Comparison of ENCODE assay signal across 10 mouse cellular contexts in the genomic region with DNA sequence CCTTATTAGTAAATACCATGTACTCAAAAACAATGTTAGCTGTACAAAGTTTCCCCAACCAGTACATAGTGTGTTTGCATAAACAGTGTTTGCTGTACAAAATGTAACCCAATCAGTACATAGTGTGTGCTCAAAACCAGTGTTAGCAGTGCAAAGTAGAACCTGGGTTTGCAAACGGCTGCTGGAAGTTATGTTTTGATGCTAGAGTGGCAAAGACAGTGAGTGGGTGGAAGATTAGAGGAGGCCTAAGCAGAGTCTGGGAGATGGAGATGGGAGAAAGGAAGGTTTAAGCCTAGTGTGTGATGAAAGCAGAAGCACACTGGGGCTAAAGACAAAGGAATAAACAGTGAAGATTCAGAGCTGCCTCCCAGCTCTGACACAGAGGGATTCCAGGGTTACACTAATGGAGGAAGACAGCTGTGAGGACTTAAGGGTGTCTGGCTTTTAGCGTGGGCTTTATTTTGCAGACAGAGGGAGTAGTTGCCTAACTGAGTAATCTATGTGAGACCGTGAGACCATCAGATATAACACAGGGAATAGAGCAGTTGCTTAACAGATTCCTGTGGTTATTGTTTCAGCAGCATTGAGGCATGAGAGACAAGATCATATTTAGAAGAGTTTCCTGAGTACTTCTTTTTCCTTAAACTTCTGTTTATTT.
DNase-seq lines count a peak whose midpoint lies in the region; ATAC-seq lines count a peak whose summit lies in the region.
"Had no signal": no experiment of that assay in that cellular context is flagged by ENCODE, and none has a peak within 500 bp of the region (broad histone marks: within the 10 kb centered on the region; RNA-seq: fewer than 3 reads in every experiment).

No protein-coding gene starts in this region.

- ATAC-seq in hindbrain, embryonic 16.5 days: peak; percentile 50; the same call in 1 of the 2 replicates
- peak; percentile 69; the same call in 1 of the 2 replicates for ATAC-seq in embryonic facial prominence, embryonic 12.5 days (ENCODE audit: insufficient number of reproducible peaks, insufficient read depth, low FRiP score, low TSS enrichment)
- no peak; the same call in 1 of the 2 replicates for ATAC-seq in midbrain, embryonic 14.5 days (ENCODE audit: low FRiP score, low TSS enrichment)
- ATAC-seq in forebrain, embryonic 13.5 days: no peak
- ATAC-seq: forebrain, embryonic 15.5 days; liver, postnatal 0 days had no signal

- H3K27ac ChIP-seq in hindbrain, embryonic 16.5 days (ENCODE audit: low read depth, low read length): no peak overlapping the region
- H3K27ac ChIP-seq in hindbrain, embryonic 10.5 days: no peak overlapping the region
- H3K27ac ChIP-seq in embryonic facial prominence, embryonic 12.5 days: no peak overlapping the region
- no peak overlapping the region for H3K27ac ChIP-seq in midbrain, embryonic 14.5 days (replicated peaks; ENCODE audit: low read depth, low read length)
- H3K27ac ChIP-seq in forebrain, embryonic 13.5 days: no peak overlapping the region
- H3K27ac ChIP-seq: forebrain, embryonic 15.5 days had no signal

- H3K9me3 ChIP-seq in hindbrain, embryonic 16.5 days (ENCODE audit: control insufficient read depth, low read length): no peaks in the 10 kb centered on the region
- no peaks in the 10 kb centered on the region for H3K9me3 ChIP-seq in hindbrain, embryonic 10.5 days
- H3K9me3 ChIP-seq in embryonic facial prominence, embryonic 12.5 days: no peaks in the 10 kb centered on the region
- no peaks in the 10 kb centered on the region for H3K9me3 ChIP-seq in midbrain, embryonic 14.5 days (ENCODE audit: control insufficient read depth, low read length)
- no peaks in the 10 kb centered on the region for H3K9me3 ChIP-seq in forebrain, embryonic 13.5 days (replicated peaks)
- H3K9me3 ChIP-seq: forebrain, embryonic 15.5 days had no signal

- no peak overlapping the region for H3K4me3 ChIP-seq in hindbrain, embryonic 16.5 days (ENCODE audit: low read length)
- no peak overlapping the region for H3K4me3 ChIP-seq in hindbrain, embryonic 10.5 days
- H3K4me3 ChIP-seq in embryonic facial prominence, embryonic 12.5 days: no peak overlapping the region
- no peak overlapping the region for H3K4me3 ChIP-seq in midbrain, embryonic 14.5 days (replicated peaks; ENCODE audit: low read depth, low read length)
- H3K4me3 ChIP-seq in forebrain, embryonic 13.5 days: no peak overlapping the region
- H3K4me3 ChIP-seq: forebrain, embryonic 15.5 days had no signal

- H3K9ac ChIP-seq in hindbrain, embryonic 16.5 days (ENCODE audit: low read depth, low read length): no peak overlapping the region
- no peak overlapping the region for H3K9ac ChIP-seq in embryonic facial prominence, embryonic 12.5 days
- H3K9ac ChIP-seq in midbrain, embryonic 14.5 days (replicated peaks; ENCODE audit: low read length): no peak overlapping the region
- no peak overlapping the region for H3K9ac ChIP-seq in forebrain, embryonic 13.5 days
- H3K9ac ChIP-seq: forebrain, embryonic 15.5 days; liver, postnatal 0 days had no signal

- DNase-seq in hindbrain, embryonic 10.5 days (ENCODE audit: low spot score): no peak
- DNase-seq in 416B (ENCODE audit: low read depth): peak; percentile 23
- peak; percentile 35 for DNase-seq in midbrain, embryonic 14.5 days
- no peak for DNase-seq in cerebellum, postnatal 25 days
- DNase-seq in MN1 (ENCODE audit: low spot score): no peak
- DNase-seq: liver, postnatal 0 days had no signal

- H3K4me1 ChIP-seq in hindbrain, embryonic 16.5 days (ENCODE audit: control insufficient read depth, insufficient read depth, low read depth, low read length): no peaks in the 10 kb centered on the region
- 0 out of 2 replicates have a peak, but pooled peaks cover 3% of the 10 kb centered on the region for H3K4me1 ChIP-seq in hindbrain, embryonic 10.5 days (replicated peaks)
- H3K4me1 ChIP-seq in embryonic facial prominence, embryonic 12.5 days: no peaks in the 10 kb centered on the region
- no peaks in the 10 kb centered on the region for H3K4me1 ChIP-seq in midbrain, embryonic 14.5 days (ENCODE audit: control insufficient read depth, insufficient read depth, low read length)
- H3K4me1 ChIP-seq in forebrain, embryonic 13.5 days: no peaks in the 10 kb centered on the region
- H3K4me1 ChIP-seq: forebrain, embryonic 15.5 days had no signal

- no peaks in the 10 kb centered on the region for H3K36me3 ChIP-seq in hindbrain, embryonic 16.5 days (ENCODE audit: control insufficient read depth, insufficient read depth, low read length)
- H3K36me3 ChIP-seq in hindbrain, embryonic 10.5 days: no peaks in the 10 kb centered on the region
- H3K36me3 ChIP-seq in embryonic facial prominence, embryonic 12.5 days: no peaks in the 10 kb centered on the region
- no peaks in the 10 kb centered on the region for H3K36me3 ChIP-seq in midbrain, embryonic 14.5 days (ENCODE audit: control insufficient read depth, insufficient read depth, low read length)
- no peaks in the 10 kb centered on the region for H3K36me3 ChIP-seq in forebrain, embryonic 13.5 days (ENCODE audit: poor library complexity, severe bottlenecking)
- H3K36me3 ChIP-seq: forebrain, embryonic 15.5 days had no signal

- H3K27me3 ChIP-seq in hindbrain, embryonic 16.5 days (replicated peaks; ENCODE audit: control insufficient read depth, insufficient read depth, low read length): no peaks in the 10 kb centered on the region
- H3K27me3 ChIP-seq in hindbrain, embryonic 10.5 days (ENCODE audit: insufficient read depth, poor library complexity, severe bottlenecking): no peaks in the 10 kb centered on the region
- H3K27me3 ChIP-seq in embryonic facial prominence, embryonic 12.5 days: no peaks in the 10 kb centered on the region
- no peaks in the 10 kb centered on the region for H3K27me3 ChIP-seq in midbrain, embryonic 14.5 days (ENCODE audit: control insufficient read depth, insufficient read depth, low read length)
- no peaks in the 10 kb centered on the region for H3K27me3 ChIP-seq in forebrain, embryonic 13.5 days
- H3K27me3 ChIP-seq: forebrain, embryonic 15.5 days had no signal

- no peak overlapping the region for H3K4me2 ChIP-seq in hindbrain, embryonic 16.5 days (ENCODE audit: low read length)
- H3K4me2 ChIP-seq in embryonic facial prominence, embryonic 12.5 days (replicated peaks): no peak overlapping the region
- no peak overlapping the region for H3K4me2 ChIP-seq in midbrain, embryonic 14.5 days (ENCODE audit: low read length)
- H3K4me2 ChIP-seq in forebrain, embryonic 13.5 days: no peak overlapping the region
- H3K4me2 ChIP-seq: forebrain, embryonic 15.5 days had no signal

- WGBS in hindbrain, embryonic 16.5 days: 52% methylated on average over 3 of the region's 3 CpGs
- WGBS in hindbrain, embryonic 10.5 days: 60% methylated on average over 3 of the region's 3 CpGs
- 32% methylated on average over 3 of the region's 3 CpGs for WGBS in embryonic facial prominence, embryonic 12.5 days
- WGBS in midbrain, embryonic 14.5 days: 15% methylated on average over 3 of the region's 3 CpGs
- 28% methylated on average over 3 of the region's 3 CpGs for WGBS in forebrain, embryonic 13.5 days

Comparison
In these comparisons a context has a peak if more than half of its experiments do, and no peak if none do; other contexts are left out.
1. ATAC-seq: peak in hindbrain, embryonic 16.5 days (single experiment) and embryonic facial prominence, embryonic 12.5 days (single experiment); none in midbrain, embryonic 14.5 days (single experiment) and forebrain, embryonic 13.5 days (single experiment).
2. DNase-seq: peak in 416B (single experiment) and midbrain, embryonic 14.5 days (single experiment); none in hindbrain, embryonic 10.5 days (single experiment), cerebellum, postnatal 25 days (0 of 2) and MN1 (single experiment).